Mouse (Mus musculus) heart, postnatal 0 days (tissue): ENCODE data around the gene Celf2. TPM values are rescaled to one million over a fixed set of nuclear protein-coding genes. Genes with fewer than 3 reads are reported as not detected.

Experiments used
- ATAC-seq: fragments of 200-750 bp; cut with Nextera tagmentation; 2 replicates; pipeline ENCODE4 v1.8.0; 2017; ENCODE audit warnings: low read depth, moderate number of reproducible peaks, moderate library complexity; ENCODE audit not compliant: insufficient read depth
- DNase-seq: peaks from one replicate; pipeline ENCODE4 v3.0.0-alpha.2; 2016; ENCODE audit warnings: low spot score
- H3K27ac ChIP-seq: fragments of 300-500 bp; sonication (generic); 2 replicates; pipeline ENCODE4 v1.5.1; 2014; ENCODE audit warnings: low read depth, mild to moderate bottlenecking
- H3K27me3 ChIP-seq: fragments of 300-500 bp; sonication (generic); 2 replicates; pipeline ENCODE4 v1.6.1; 2014; ENCODE audit warnings: low read length, mixed read lengths; ENCODE audit not compliant: control insufficient read depth, insufficient read depth
- H3K36me3 ChIP-seq: fragments of 300-500 bp; sonication (generic); replicated peaks from 2 replicates; pipeline ENCODE4 v1.6.1; 2014; ENCODE audit warnings: low read length, mixed read lengths; ENCODE audit not compliant: control insufficient read depth, insufficient read depth
- H3K4me1 ChIP-seq: fragments of 300-500 bp; sonication (generic); 2 replicates; pipeline ENCODE4 v1.6.1; 2014; ENCODE audit warnings: antibody characterized with exemption; ENCODE audit not compliant: control insufficient read depth, insufficient read depth
- H3K4me2 ChIP-seq: fragments of 300-500 bp; sonication (generic); 2 replicates; pipeline ENCODE4 v1.6.1; 2014; ENCODE audit warnings: low read depth, mild to moderate bottlenecking, low read length, moderate library complexity
- H3K4me3 ChIP-seq: fragments of 300-500 bp; sonication (generic); 2 replicates; pipeline ENCODE4 v1.5.1; 2014; ENCODE audit warnings: low read depth, low read length
- H3K9ac ChIP-seq: fragments of 300-500 bp; sonication (generic); replicated peaks from 2 replicates; pipeline ENCODE4 v1.6.1; 2014; ENCODE audit warnings: low read depth, low read length, mixed read lengths
- H3K9me3 ChIP-seq: fragments of 300-500 bp; sonication (generic); replicated peaks from 2 replicates; pipeline ENCODE4 v1.6.1; 2016; ENCODE audit warnings: low read length; ENCODE audit not compliant: control insufficient read depth
- CTCF ChIP-seq: IDR thresholded peaks from 2 replicates; pipeline ENCODE4 v1.5.1; 2016; ENCODE audit warnings: antibody characterized with exemption, control low read depth, low read depth
- EP300 ChIP-seq: IDR thresholded peaks from 2 replicates; pipeline ENCODE4 v1.6.1; 2016; ENCODE audit warnings: antibody characterized with exemption, low read depth
- WGBS: fragments of 180-500 bp; shearing (Covaris S2); extraction: QIAGEN DNeasy Blood & Tissue Kit; methylation state at CpG from one replicate; pipeline ENCODE4 v1.1.7; 2014; 5-methylcytosine and 5-hydroxymethylcytosine counted together
- polyA plus RNA-seq: library from polyadenylated mRNA; unstranded; fragments of >200 nt; fragmentation: Nextera tagmentation; extraction: Ambion mirVana; gene quantifications from 2 replicates; pipeline ENCODE4 v1.2.1, GENCODE M21; 2015
- total RNA-seq: library from RNA; depleted of rRNA; stranded (reverse); fragments of >200 nt; gene quantifications from 2 replicates; pipeline ENCODE4 v1.2.3, GENCODE M21; 2014; ENCODE audit warnings: low replicate concordance

Gene Celf2
- total and polyA plus RNA-seq, 2 experiments from 2014 or later, result 47.6 to 64.9 TPM

- Histone ChIP-seq H3K4me2 (no peak overlapping the region), H3K27me3 (no peaks in the 10 kb centered on the region), H3K9me3 (no peaks in the 10 kb centered on the region), H3K9ac (no peak overlapping the region), H3K36me3 (no peaks in the 10 kb centered on the region), H3K4me3 (no peak overlapping the region), H3K4me1 (0 out of 2 replicates have a peak, but pooled peaks cover 5% of the 10 kb centered on the region), H3K27ac (no peak overlapping the region)
- TF ChIP-seq CTCF, result no peak
- TF ChIP-seq EP300, result no peak
- DNase-seq, result no peak
- ATAC-seq, result no peak
- 79% methylated on average over 3 of the region's 3 CpGs for WGBS
These were observed 863.0 kb downstream of the Celf2 start for GRCm38 (mm10) chr2:6646325-6646724.

- DNase-seq, result no peak
- TF ChIP-seq EP300, result no peak
- no peak for TF ChIP-seq CTCF
- no peak overlapping the region for H3K9ac ChIP-seq
These were observed 867.0 kb downstream of the Celf2 start for GRCm38 (mm10) chr2:6642222-6642850.

GRCm38 (mm10) chr2:6639370-6639769 is 870.0 kb downstream of the Celf2 start:
- no peak overlapping the region for H3K4me2 ChIP-seq
- 0 out of 2 replicates have a peak, but pooled peaks cover 11% of the 10 kb centered on the region for H3K4me1 ChIP-seq
- no peak overlapping the region for H3K4me3 ChIP-seq
- TF ChIP-seq CTCF, result no peak
- TF ChIP-seq EP300, result no peak
- H3K36me3 ChIP-seq, result no peaks in the 10 kb centered on the region
- no peaks in the 10 kb centered on the region for H3K9me3 ChIP-seq
- no peak overlapping the region for H3K9ac ChIP-seq
- WGBS, result 78% methylated on average over 6 of the region's 6 CpGs
- no peaks in the 10 kb centered on the region for H3K27me3 ChIP-seq
- H3K27ac ChIP-seq, result no peak overlapping the region
- no peak for ATAC-seq
- no peak for DNase-seq

More at GRCm38 (mm10) chr2:6642222-6642850, 867.0 kb downstream of the Celf2 start:
- Histone ChIP-seq H3K27me3 (no peaks in the 10 kb centered on the region), H3K27ac (no peak overlapping the region), H3K4me3 (no peak overlapping the region), H3K4me2 (no peak overlapping the region), H3K9me3 (no peaks in the 10 kb centered on the region), H3K4me1 (0 out of 2 replicates have a peak, but pooled peaks cover 11% of the 10 kb centered on the region), H3K36me3 (no peaks in the 10 kb centered on the region)
- no peak for ATAC-seq
- WGBS, result 32% methylated on average over 3 of the region's 3 CpGs

- H3K36me3 ChIP-seq, result no peaks in the 10 kb centered on the region
- H3K9me3 ChIP-seq, result no peaks in the 10 kb centered on the region
- H3K4me3 ChIP-seq, result no peak overlapping the region
- no peak overlapping the region for H3K4me2 ChIP-seq
- no peak overlapping the region for H3K27ac ChIP-seq
- no peak overlapping the region for H3K9ac ChIP-seq
- WGBS, result 68% methylated on average over 2 of the region's 2 CpGs
- ATAC-seq (no peak), DNase-seq (no peak)
- H3K27me3 ChIP-seq, result no peaks in the 10 kb centered on the region
- H3K4me1 ChIP-seq, result 0 out of 2 replicates have a peak, but pooled peaks cover 6% of the 10 kb centered on the region
- no peak for TF ChIP-seq EP300
- no peak for TF ChIP-seq CTCF
These were observed 872.2 kb downstream of the Celf2 start for GRCm38 (mm10) chr2:6637147-6637546.

- Histone ChIP-seq H3K9ac (no peak overlapping the region), H3K27me3 (no peaks in the 10 kb centered on the region), H3K4me1 (0 out of 2 replicates have a peak, but pooled peaks cover 6% of the 10 kb centered on the region), H3K9me3 (no peaks in the 10 kb centered on the region), H3K36me3 (no peaks in the 10 kb centered on the region), H3K4me2 (no peak overlapping the region), H3K27ac (no peak overlapping the region), H3K4me3 (no peak overlapping the region)
- DNase-seq (no peak), ATAC-seq (no peak)
- WGBS, result 95% methylated on average over 6 of the region's 6 CpGs
- TF ChIP-seq EP300, result no peak
These were observed 874.5 kb downstream of the Celf2 start for GRCm38 (mm10) chr2:6634899-6635298.

- Histone ChIP-seq H3K4me2 (no peak overlapping the region), H3K9ac (no peak overlapping the region), H3K27ac (no peak overlapping the region), H3K36me3 (no peaks in the 10 kb centered on the region), H3K4me3 (no peak overlapping the region), H3K27me3 (no peaks in the 10 kb centered on the region), H3K4me1 (0 out of 2 replicates have a peak, but pooled peaks cover under 1% of the 10 kb centered on the region), H3K9me3 (no peaks in the 10 kb centered on the region)
- DNase-seq (no peak), ATAC-seq (no peak)
- 92% methylated on average over 1 of the region's 1 CpGs for WGBS
- TF ChIP-seq EP300 (no peak), CTCF (no peak)
These were observed 876.2 kb downstream of the Celf2 start for GRCm38 (mm10) chr2:6633115-6633514.
